Mouse (Mus musculus) heart, adult 18-20 months (tissue): ENCODE results near the gene Vmn2r112. TPM values are rescaled to one million over a fixed set of nuclear protein-coding genes. Genes with fewer than 3 reads are reported as not detected.
"Not testable (repeated sequence)": the region's sequence is repeated elsewhere in the genome, so short reads cannot be mapped to it uniquely, and the experiment has no call there.

Experiments used
- DNase-seq, 2 experiments: peaks; one replicate each; pipeline ENCODE4 v3.0.0; 2021 to 2022; ENCODE audit warnings: mixed read lengths in 1 of 2
- long read RNA-seq, 2 experiments: library from polyadenylated mRNA; stranded (forward); transcript quantifications; one replicate each; pipeline ENCODE4 v2.0.0; 2021
- total RNA-seq, 2 experiments: library from RNA; stranded (reverse); gene quantifications; 2 replicates each; pipeline ENCODE4 v1.2.3; 2021

Vmn2r112 gene
- total RNA-seq: not detected
- long read RNA-seq, experiment 1: 0 reads
- long read RNA-seq, experiment 2: 0 reads

DNA sequence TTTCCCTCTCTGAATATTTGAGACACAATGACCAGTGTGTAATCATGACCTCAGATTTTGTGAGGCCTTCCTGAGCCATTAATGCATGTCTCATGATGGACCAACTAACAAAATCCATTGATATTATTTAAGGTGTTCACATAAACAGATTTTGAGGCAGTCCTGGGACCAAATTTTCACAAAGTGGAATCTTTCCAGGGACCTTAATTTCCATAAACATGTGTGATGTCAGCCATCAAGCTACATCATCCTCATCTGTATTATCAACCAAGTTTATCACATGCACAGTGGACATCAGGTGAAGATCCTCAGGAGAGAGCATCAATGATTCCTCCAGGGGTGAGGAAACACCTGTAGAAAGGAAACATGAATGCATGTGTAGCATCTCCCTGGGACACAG lies at the start of gene Vmn2r112:
Gene Vmn2r112 (plus strand): TSS at position 301 of the 400 bp plus-strand sequence.
- DNase-seq: not testable (repeated sequence)

- DNase-seq: not testable (repeated sequence)
These were observed 27.4 kb upstream of the Vmn2r112 start, which contains the start of gene Vmn2r111 for GRCm38 (mm10) chr17:22573382-22573781. Vmn2r111 (minus strand) TSS chr17:22573482.

DNA sequence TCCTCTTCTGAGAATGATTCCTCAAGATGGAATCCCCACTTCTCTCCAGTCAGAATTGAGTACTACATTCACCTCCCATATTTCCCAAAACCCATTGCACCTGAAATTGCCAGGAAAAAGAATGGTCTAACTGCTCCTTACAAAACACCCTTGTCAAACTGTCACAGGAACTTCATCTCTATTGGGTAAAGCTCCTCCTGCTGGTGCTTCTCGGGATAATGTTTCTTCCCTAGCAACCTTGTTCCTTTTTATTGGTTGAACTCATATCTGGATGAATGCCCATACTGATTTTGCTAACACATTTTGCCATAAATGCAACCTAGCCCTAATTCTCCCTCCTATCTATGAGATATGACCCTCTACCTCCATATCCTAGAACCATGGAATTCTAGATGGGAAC lies 29.9 kb downstream of the Vmn2r112 start:
- no peak for DNase-seq

Other genes starting within 250 kb of the Vmn2r112 start
- 1 to 10 TPM; 4.2 to 4.5 TPM for gene Zfp944, start 239.6 kb upstream of the Vmn2r112 start, total RNA-seq
- 1 to 10 TPM; 9.6 to 9.7 TPM for gene Zfp758, start 239.5 kb upstream of the Vmn2r112 start, total RNA-seq
- 1 to 10 TPM; 3.3 to 4.1 TPM for gene Zfp946, start 176.7 kb upstream of the Vmn2r112 start, total RNA-seq
- gene Vmn2r111, start 27.5 kb upstream of the Vmn2r112 start, total RNA-seq: not detected